Mouse (Mus musculus) testis, postnatal 10 days (tissue): Measurements from ENCODE around the gene Tmem229b.
"Not testable (repeated sequence)": the region's sequence is repeated elsewhere in the genome, so short reads cannot be mapped to it uniquely, and the experiment has no call there.

Experiments used
- DNase-seq: peaks from one replicate; pipeline ENCODE4 v3.0.0; 2021; ENCODE audit warnings: low spot score

Gene Tmem229b

GRCm38 (mm10) chr12:79006478-79007125 is 825 bp downstream of the Tmem229b start:
- DNase-seq = peak; percentile 74

GRCm38 (mm10) chr12:79006076-79006475 is 1.4 kb downstream of the Tmem229b start:
- no peak for DNase-seq

GRCm38 (mm10) chr12:79005456-79005855 is 2.0 kb downstream of the Tmem229b start:
- no peak for DNase-seq

- DNase-seq = no peak
Observed at GRCm38 (mm10) chr12:79002978-79003377, 4.4 kb downstream of the Tmem229b start.

DNA sequence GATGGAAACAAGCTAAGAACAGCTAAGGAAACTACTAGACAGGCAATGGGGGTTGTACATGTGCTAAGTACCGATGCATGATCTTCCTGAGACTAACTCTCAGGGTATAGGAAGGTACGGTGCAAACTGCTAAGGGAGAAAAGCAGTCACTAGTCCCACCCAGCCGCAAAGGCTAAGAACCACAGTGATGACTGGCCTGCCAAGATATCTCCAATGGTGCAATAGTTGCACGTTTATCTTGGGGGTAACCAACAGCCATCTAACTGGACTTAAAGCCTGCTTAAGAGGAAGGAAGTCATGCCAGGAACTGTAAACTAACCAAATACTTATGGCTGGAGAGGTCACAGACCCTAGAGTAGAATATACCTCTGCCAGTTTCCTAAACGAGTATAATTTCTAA is 5.0 kb downstream of the Tmem229b start:
- no peak for DNase-seq

DNA sequence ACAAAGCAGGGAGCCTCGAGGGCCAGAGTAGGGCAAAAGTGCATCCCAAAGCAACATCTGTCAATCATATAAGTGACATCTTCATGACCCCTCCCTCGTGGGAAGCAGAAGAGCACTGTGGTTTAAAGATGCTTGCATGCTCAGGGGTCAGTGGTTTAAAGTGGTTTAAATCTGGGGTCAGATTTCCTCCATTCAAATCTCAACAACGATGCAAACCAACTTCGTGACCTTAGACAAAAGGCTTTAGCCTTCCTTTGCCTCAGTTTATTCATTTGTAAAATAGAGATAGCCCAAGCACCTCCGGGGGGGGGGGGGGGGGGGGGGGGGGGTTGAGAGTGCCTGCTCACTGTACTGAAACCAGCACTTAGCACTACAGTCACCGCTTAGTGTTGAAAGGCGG is 10.7 kb downstream of the Tmem229b start:
- no peak for DNase-seq

DNA sequence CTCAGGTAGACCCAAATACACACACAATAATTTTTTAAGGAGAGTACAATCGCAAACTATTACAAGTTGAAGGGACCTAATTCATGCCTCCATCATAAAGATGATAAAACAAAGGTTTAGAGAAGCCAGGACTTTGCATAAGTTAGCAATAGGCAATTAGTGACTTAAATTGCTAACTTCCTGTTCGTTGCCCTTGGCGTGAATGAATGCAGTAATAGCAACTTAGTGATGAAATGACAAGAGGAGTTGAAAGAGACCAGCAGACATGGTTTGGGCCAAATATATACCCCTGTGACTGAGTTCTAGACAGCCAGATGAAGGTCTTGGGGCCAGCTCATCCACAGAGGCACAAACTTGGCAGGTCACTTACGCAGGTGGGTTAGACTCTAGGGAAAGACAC is 11.2 kb downstream of the Tmem229b start:
- DNase-seq = no peak

- DNase-seq = no peak
Observed at GRCm38 (mm10) chr12:78987581-78988081, 19.8 kb downstream of the Tmem229b start.

DNA sequence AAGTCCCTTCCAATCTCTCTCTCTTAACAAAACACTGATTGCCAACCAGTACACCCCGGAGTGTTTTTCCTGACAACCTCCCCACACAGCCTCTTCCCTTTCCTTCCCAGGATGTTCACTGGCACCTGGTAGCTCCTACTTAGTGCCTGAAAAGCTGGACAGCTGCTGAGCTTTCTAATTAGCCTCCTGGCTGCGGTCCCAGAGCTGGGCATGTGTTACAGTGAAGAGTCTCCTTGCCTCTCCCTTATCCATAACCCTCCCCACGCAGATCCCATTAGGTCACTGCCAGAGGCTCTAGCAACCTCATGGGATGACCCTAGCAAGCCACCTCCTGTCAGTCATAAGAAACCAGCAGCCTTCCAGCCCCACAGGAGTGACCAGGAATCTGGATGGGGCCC is 23.4 kb downstream of the Tmem229b start:
- DNase-seq = peak; percentile 78

GRCm38 (mm10) chr12:78983296-78984034 is 24.0 kb downstream of the Tmem229b start:
- DNase-seq = no peak

- DNase-seq = no peak
Observed at GRCm38 (mm10) chr12:78981938-78982825, 25.2 kb downstream of the Tmem229b start.

GRCm38 (mm10) chr12:78981131-78981530 is 26.3 kb downstream of the Tmem229b start:
- DNase-seq = no peak

- DNase-seq = no peak
Observed at GRCm38 (mm10) chr12:78980683-78981091, 26.7 kb downstream of the Tmem229b start.

- no peak for DNase-seq
Observed at GRCm38 (mm10) chr12:78977552-78977951, 29.9 kb downstream of the Tmem229b start.

DNA sequence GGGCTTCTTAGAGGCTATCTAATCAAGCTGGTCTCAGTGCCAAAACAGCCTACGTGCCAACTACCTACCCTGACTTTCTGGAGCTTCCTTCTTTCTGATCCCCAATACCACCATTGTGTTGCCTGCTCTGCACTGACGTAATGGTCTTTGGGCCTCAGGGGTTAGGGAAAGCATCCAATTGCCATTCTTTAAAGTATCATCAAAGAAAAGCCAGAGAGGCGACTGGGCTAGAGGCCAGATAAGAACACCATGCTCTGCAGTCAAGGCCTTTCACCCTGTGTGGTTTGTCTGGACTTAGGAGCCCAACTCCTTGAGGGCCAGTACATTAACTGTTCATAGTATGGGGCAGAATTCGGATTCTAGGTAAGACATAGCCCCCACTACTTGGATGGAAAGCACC is 30.3 kb downstream of the Tmem229b start:
- no peak for DNase-seq

DNA sequence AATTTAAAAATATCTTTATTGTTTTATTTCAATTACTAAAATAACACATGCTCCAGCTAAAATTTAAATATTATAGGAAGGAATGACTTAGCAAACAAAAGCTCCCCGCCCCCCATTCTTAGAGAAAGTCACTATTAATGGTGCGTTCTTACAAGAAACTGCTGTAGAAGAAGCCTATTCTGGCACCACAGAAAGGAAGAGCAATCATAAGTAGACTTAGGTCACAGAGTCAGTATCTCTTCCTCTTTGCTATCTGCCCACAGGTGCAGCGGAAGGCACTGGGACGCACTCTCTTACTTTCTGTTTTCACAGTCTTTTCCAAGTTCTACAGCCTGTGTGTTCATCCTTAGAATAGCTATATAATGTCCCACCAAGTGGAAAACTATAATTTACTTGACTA is 31.6 kb downstream of the Tmem229b start:
- no peak for DNase-seq

GRCm38 (mm10) chr12:78974767-78975166 is 32.7 kb downstream of the Tmem229b start:
- DNase-seq = no peak

DNA sequence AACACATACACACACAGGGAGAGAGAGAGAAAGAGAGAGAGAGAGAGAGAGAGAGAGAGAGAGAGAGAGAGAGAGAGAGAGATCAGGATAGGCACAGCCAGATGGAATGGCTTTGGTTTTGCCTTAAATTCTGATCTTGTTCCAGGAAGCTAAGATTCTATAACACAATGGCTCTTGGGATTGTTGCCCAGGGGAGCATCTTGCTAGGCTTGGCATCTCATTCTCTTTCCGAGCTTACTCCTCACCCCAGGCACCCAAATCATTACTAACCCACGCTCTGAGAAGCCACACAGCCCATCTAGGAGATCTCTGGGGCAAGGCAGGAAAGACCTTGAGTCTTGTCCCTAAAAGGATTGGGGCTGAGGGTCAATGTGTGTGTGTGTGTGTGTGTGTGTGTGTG is 33.6 kb downstream of the Tmem229b start:
- no peak for DNase-seq

DNA sequence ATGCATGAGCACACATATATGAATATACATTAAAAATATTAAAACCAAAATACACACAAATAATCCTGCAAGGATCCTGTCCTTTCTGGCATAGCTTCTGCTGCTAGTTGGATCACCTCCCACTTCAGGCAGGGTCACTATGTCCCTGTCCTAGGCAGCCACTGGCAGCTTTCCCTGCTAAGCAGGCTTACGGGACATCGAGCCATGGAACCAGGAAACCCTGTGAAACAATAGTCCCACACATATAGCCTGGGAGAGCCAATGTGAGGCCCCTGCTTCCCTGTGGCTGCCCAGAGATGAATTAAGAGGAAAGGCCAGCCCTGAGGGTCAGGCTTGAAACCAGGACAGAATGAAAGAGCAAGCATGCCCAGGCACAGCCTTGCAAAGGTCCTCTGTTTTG is 35.8 kb downstream of the Tmem229b start:
- DNase-seq = peak; percentile 51

GRCm38 (mm10) chr12:78970725-78971124 is 36.7 kb downstream of the Tmem229b start:
- DNase-seq = no peak

- DNase-seq = not testable (repeated sequence)
Observed at GRCm38 (mm10) chr12:78964496-78964895, 42.9 kb downstream of the Tmem229b start.

- no peak for DNase-seq
Observed at GRCm38 (mm10) chr12:78956405-78956804, 51.0 kb downstream of the Tmem229b start.

GRCm38 (mm10) chr12:78952484-78952883 is 54.9 kb downstream of the Tmem229b start:
- DNase-seq = no peak
